Mouse (Mus musculus): ENCODE results near the gene Iqsec1.

Gene Iqsec1

GRCm38 (mm10) chr6:90783176-90783575, 205.3 kb downstream of the Iqsec1 start:
- no peak for DNase-seq (ENCODE audit: low spot score)

GRCm38 (mm10) chr6:90781921-90782770, 206.3 kb downstream of the Iqsec1 start:
- DNase-seq (ENCODE audit: low spot score) = peak; percentile 88

- no peak for DNase-seq (ENCODE audit: low spot score)
Measured at GRCm38 (mm10) chr6:90780532-90780931, 208.0 kb downstream of the Iqsec1 start.

- peak; percentile 35 for DNase-seq (ENCODE audit: low spot score)
Measured at GRCm38 (mm10) chr6:90778841-90779240, 209.6 kb downstream of the Iqsec1 start.

- no peak for DNase-seq (ENCODE audit: low spot score)
Measured at GRCm38 (mm10) chr6:90777302-90777701, 211.2 kb downstream of the Iqsec1 start.

GRCm38 (mm10) chr6:90775606-90776005, 212.9 kb downstream of the Iqsec1 start:
- no peak for DNase-seq (ENCODE audit: low spot score)

GRCm38 (mm10) chr6:90773811-90774233, 214.7 kb downstream of the Iqsec1 start:
- DNase-seq (ENCODE audit: low spot score) = peak; percentile 77

- DNase-seq (ENCODE audit: low spot score) = no peak
Measured at GRCm38 (mm10) chr6:90772120-90772519, 216.4 kb downstream of the Iqsec1 start.

GRCm38 (mm10) chr6:90768526-90768925, 220.0 kb downstream of the Iqsec1 start:
- no peak for DNase-seq (ENCODE audit: low spot score)

GRCm38 (mm10) chr6:90767874-90768273, 220.6 kb downstream of the Iqsec1 start:
- DNase-seq (ENCODE audit: low spot score) = no peak

- peak; percentile 51 for DNase-seq (ENCODE audit: low spot score)
Measured at GRCm38 (mm10) chr6:90764753-90765152, 223.7 kb downstream of the Iqsec1 start.

GRCm38 (mm10) chr6:90763959-90764591, 224.4 kb downstream of the Iqsec1 start:
- DNase-seq (ENCODE audit: low spot score) = peak; percentile 85

- no peak for DNase-seq (ENCODE audit: low spot score)
Measured at GRCm38 (mm10) chr6:90763295-90763694, 225.2 kb downstream of the Iqsec1 start.

GRCm38 (mm10) chr6:90762120-90762736, 226.3 kb downstream of the Iqsec1 start:
- DNase-seq (ENCODE audit: low spot score) = no peak

- no peak for DNase-seq (ENCODE audit: low spot score)
Measured at GRCm38 (mm10) chr6:90761301-90762056, 227.0 kb downstream of the Iqsec1 start.

GRCm38 (mm10) chr6:90760886-90761285, 227.6 kb downstream of the Iqsec1 start:
- DNase-seq (ENCODE audit: low spot score) = no peak

GRCm38 (mm10) chr6:90759754-90760153, 228.7 kb downstream of the Iqsec1 start:
- no peak for DNase-seq (ENCODE audit: low spot score)

GRCm38 (mm10) chr6:90758155-90758554, 230.3 kb downstream of the Iqsec1 start:
- DNase-seq (ENCODE audit: low spot score) = no peak

GRCm38 (mm10) chr6:90757427-90757883, 231.0 kb downstream of the Iqsec1 start:
- DNase-seq (ENCODE audit: low spot score) = no peak

- DNase-seq (ENCODE audit: low spot score) = no peak
Measured at GRCm38 (mm10) chr6:90756561-90756960, 231.9 kb downstream of the Iqsec1 start.

GRCm38 (mm10) chr6:90755613-90755941, 232.9 kb downstream of the Iqsec1 start:
- no peak for DNase-seq (ENCODE audit: low spot score)

GRCm38 (mm10) chr6:90754927-90755612, 233.4 kb downstream of the Iqsec1 start:
- no peak for DNase-seq (ENCODE audit: low spot score)

All from MN1 (cell line).